Mouse (Mus musculus) gastrocnemius, adult 18-20 months (tissue): Measurements from ENCODE around the gene Ush2a. TPM values are rescaled to one million over a fixed set of nuclear protein-coding genes. Genes with fewer than 3 reads are reported as not detected.

ENCODE experiments used
- DNase-seq: peaks from one replicate; pipeline ENCODE4 v3.0.0; 2021; ENCODE audit warnings: low spot score
- total RNA-seq, 2 experiments: library from RNA; stranded (reverse); gene quantifications; 2 replicates each; pipeline ENCODE4 v1.2.3; 2021

The Ush2a gene
- total RNA-seq, 2 experiments from 2014 or later = not detected

- no peak for DNase-seq
Measured at GRCm38 (mm10) chr1:188539621-188540020, 277.8 kb downstream of the Ush2a start.

GRCm38 (mm10) chr1:188541492-188541891 is 279.7 kb downstream of the Ush2a start:
- no peak for DNase-seq

GRCm38 (mm10) chr1:188543364-188543763 is 281.5 kb downstream of the Ush2a start:
- no peak for DNase-seq

- no peak for DNase-seq
Measured at GRCm38 (mm10) chr1:188549686-188550085, 287.9 kb downstream of the Ush2a start.

- DNase-seq = no peak
Measured at GRCm38 (mm10) chr1:188551802-188552201, 290.0 kb downstream of the Ush2a start.

GRCm38 (mm10) chr1:188558911-188559310 is 297.1 kb downstream of the Ush2a start:
- DNase-seq = no peak

- no peak for DNase-seq
Measured at GRCm38 (mm10) chr1:188566229-188566628, 304.4 kb downstream of the Ush2a start.

GRCm38 (mm10) chr1:188567486-188567885 is 305.7 kb downstream of the Ush2a start:
- DNase-seq = no peak

- no peak for DNase-seq
Measured at GRCm38 (mm10) chr1:188568295-188568961, 306.6 kb downstream of the Ush2a start.

- DNase-seq = no peak
Measured at GRCm38 (mm10) chr1:188576246-188576747, 314.5 kb downstream of the Ush2a start.

- DNase-seq = no peak
Measured at GRCm38 (mm10) chr1:188577376-188577775, 315.6 kb downstream of the Ush2a start.

GRCm38 (mm10) chr1:188581136-188581535 is 319.3 kb downstream of the Ush2a start:
- no peak for DNase-seq

- no peak for DNase-seq
Measured at GRCm38 (mm10) chr1:188595251-188595650, 333.4 kb downstream of the Ush2a start.

- no peak for DNase-seq
Measured at GRCm38 (mm10) chr1:188598052-188598451, 336.2 kb downstream of the Ush2a start.

- no peak for DNase-seq
Measured at GRCm38 (mm10) chr1:188599134-188599533, 337.3 kb downstream of the Ush2a start.

- DNase-seq = no peak
Measured at GRCm38 (mm10) chr1:188606450-188606849, 344.6 kb downstream of the Ush2a start.

GRCm38 (mm10) chr1:188616547-188616946 is 354.7 kb downstream of the Ush2a start:
- DNase-seq = no peak

- no peak for DNase-seq
Measured at GRCm38 (mm10) chr1:188633736-188634135, 371.9 kb downstream of the Ush2a start.

- no peak for DNase-seq
Measured at GRCm38 (mm10) chr1:188639666-188640065, 377.8 kb downstream of the Ush2a start.

GRCm38 (mm10) chr1:188643156-188643555 is 381.3 kb downstream of the Ush2a start:
- no peak for DNase-seq

GRCm38 (mm10) chr1:188653001-188653400 is 391.2 kb downstream of the Ush2a start:
- DNase-seq = no peak

- DNase-seq = no peak
Measured at GRCm38 (mm10) chr1:188656121-188656520, 394.3 kb downstream of the Ush2a start.

- no peak for DNase-seq
Measured at GRCm38 (mm10) chr1:188659159-188659558, 397.3 kb downstream of the Ush2a start.

GRCm38 (mm10) chr1:188660339-188660738 is 398.5 kb downstream of the Ush2a start:
- no peak for DNase-seq
